7 mouse cellular contexts compared by ENCODE assay signal in the genomic region with DNA sequence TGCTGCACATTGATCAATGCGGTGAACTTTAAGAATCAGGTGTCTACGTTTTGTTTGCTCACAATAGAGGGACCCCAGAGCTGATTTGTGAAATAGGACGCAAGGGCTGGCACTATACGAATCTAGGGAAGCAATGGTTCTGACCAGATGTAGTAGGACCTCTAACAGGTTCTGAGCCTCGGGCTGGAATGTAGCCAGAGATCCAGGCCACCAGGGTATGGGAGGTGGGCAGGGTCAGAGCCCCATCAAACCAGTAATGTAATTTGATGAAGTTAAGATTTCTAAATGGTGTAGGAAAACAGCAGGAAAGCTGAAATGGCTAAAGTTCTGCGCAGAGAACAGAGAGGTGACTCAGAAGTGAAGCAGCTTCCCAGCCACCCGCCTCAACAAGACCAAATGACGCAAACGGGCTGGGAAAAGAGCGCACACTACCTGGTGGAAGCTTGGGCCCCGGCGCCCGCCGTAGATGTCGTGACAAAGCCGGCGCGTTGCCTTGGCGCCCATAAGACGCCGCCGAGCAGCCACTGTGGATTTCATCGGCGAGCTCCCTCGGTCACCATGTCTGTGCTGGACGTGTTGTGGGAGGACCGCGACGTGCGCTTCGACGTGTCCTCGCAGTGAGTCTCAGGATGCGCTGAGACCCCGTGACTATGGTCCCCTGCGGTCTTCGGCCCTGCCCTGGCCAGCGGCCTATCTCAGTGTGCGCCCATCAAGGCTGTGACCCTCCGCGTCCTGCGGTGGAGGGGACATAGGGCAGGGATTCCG. TPM values are rescaled to one million over a fixed set of nuclear protein-coding genes. Genes with fewer than 3 reads are reported as not detected.
A peak's percentile ranks its signal among the peaks of the same experiment; 100 is the strongest.
DNase-seq lines count a peak whose midpoint lies in the region; ATAC-seq lines count a peak whose summit lies in the region.

Gene Bbs5, plus strand, starts transcription at position 446 of the 765 bp plus-strand sequence.

- peak within 1 kb of the TSS; percentile 85 for H3K4me3 ChIP-seq in limb, embryonic 11.5 days (ENCODE audit: low read depth, low read length)
- peak within 1 kb of the TSS; percentile 72 for H3K4me3 ChIP-seq in midbrain, embryonic 14.5 days (replicated peaks; ENCODE audit: low read depth, low read length)

- no peak within 1 kb of the TSS for H3K27ac ChIP-seq in limb, embryonic 11.5 days (replicated peaks; ENCODE audit: low read depth, low read length)
- peak within 1 kb of the TSS; percentile 14; the same call in 1 of the 2 replicates for H3K27ac ChIP-seq in midbrain, embryonic 14.5 days (replicated peaks; ENCODE audit: low read depth, low read length)

- no peaks in the 10 kb centered on the region for H3K36me3 ChIP-seq in limb, embryonic 11.5 days (ENCODE audit: control insufficient read depth, insufficient read depth, low read length)
- no peaks in the 10 kb centered on the region for H3K36me3 ChIP-seq in midbrain, embryonic 14.5 days (ENCODE audit: control insufficient read depth, insufficient read depth, low read length)

- H3K4me2 ChIP-seq in limb, embryonic 11.5 days (ENCODE audit: low read depth, severe bottlenecking): peak within 1 kb of the TSS; percentile 76
- H3K4me2 ChIP-seq in midbrain, embryonic 14.5 days (ENCODE audit: low read length): peak within 1 kb of the TSS; percentile 67

- peaks cover 2% of the 10 kb centered on the region; the same call in 1 of the 2 replicates for H3K4me1 ChIP-seq in limb, embryonic 11.5 days (ENCODE audit: control insufficient read depth, insufficient read depth, low read length)
- 0 out of 2 replicates have a peak, but pooled peaks cover 6% of the 10 kb centered on the region for H3K4me1 ChIP-seq in midbrain, embryonic 14.5 days (ENCODE audit: control insufficient read depth, insufficient read depth, low read length)

- peak; percentile 96 for ATAC-seq in granulocyte monocyte progenitor cell, adult 5-6 weeks (replicated peaks; ENCODE audit: poor library complexity, severe bottlenecking)
- peak; percentile 90 for ATAC-seq in limb, embryonic 11.5 days (ENCODE audit: insufficient number of reproducible peaks, low FRiP score, low TSS enrichment, low read depth)
- ATAC-seq in midbrain, embryonic 14.5 days (ENCODE audit: low FRiP score, low TSS enrichment): peak; percentile 95

- WGBS in limb, embryonic 11.5 days: 3% methylated on average over 43 of the region's 43 CpGs
- WGBS in midbrain, embryonic 14.5 days: 4% methylated on average over 43 of the region's 43 CpGs

- DNase-seq in adrenal gland, adult 8-10 months: peak; percentile 93
- peak; percentile 72 for DNase-seq in embryo, embryonic 11.5 days (ENCODE audit: low read depth, low spot score)
- DNase-seq in kidney, adult 18-20 months: peak; percentile 93
- peak; percentile 92 for DNase-seq in limb, embryonic 11.5 days (ENCODE audit: low spot score)
- peak; percentile 96 for DNase-seq in midbrain, embryonic 14.5 days
- DNase-seq in spleen, adult 18-20 months: peak; percentile 53 to 65

- peak within 1 kb of the TSS; percentile 78 for H3K9ac ChIP-seq in limb, embryonic 11.5 days (ENCODE audit: low read length)
- peak within 1 kb of the TSS; percentile 66 for H3K9ac ChIP-seq in midbrain, embryonic 14.5 days (replicated peaks; ENCODE audit: low read length)

- no peaks in the 10 kb centered on the region for H3K9me3 ChIP-seq in limb, embryonic 11.5 days (ENCODE audit: control insufficient read depth, low read length)
- no peaks in the 10 kb centered on the region for H3K9me3 ChIP-seq in midbrain, embryonic 14.5 days (ENCODE audit: control insufficient read depth, low read length)

- H3K27me3 ChIP-seq in limb, embryonic 11.5 days (ENCODE audit: control insufficient read depth, insufficient read depth, low read length): no peaks in the 10 kb centered on the region
- H3K27me3 ChIP-seq in midbrain, embryonic 14.5 days (ENCODE audit: control insufficient read depth, insufficient read depth, low read length): no peaks in the 10 kb centered on the region

RNA-seq across cellular contexts. Expression of gene Bbs5, which starts in this region (rescaled TPM):
- total RNA-seq in adrenal gland, adult 8-10 months (2022): 10 to 100 TPM in 2 of 4 experiments, 1 to 10 TPM in 2; 9.8 to 14.6 (median 10.2) TPM
- 18.0 and 19.5 TPM in 2 replicates for total RNA-seq in granulocyte monocyte progenitor cell, adult 5-6 weeks (2014; fragmentation: Nextera tagmentation)
- 5.2 and 8.7 TPM in 2 replicates for total RNA-seq in granulocyte monocyte progenitor cell, adult 5-6 weeks (2017)
- 17.4 and 20.7 TPM in 2 replicates for polyA plus RNA-seq in limb, embryonic 11.5 days (2014; fragmentation: Nextera tagmentation; extraction: Ambion mirVana)
- 19.7 and 21.2 TPM in 2 replicates for polyA plus RNA-seq in midbrain, embryonic 14.5 days (2014; fragmentation: Nextera tagmentation; extraction: Ambion mirVana)
